Mouse (Mus musculus) embryonic fibroblast, embryonic 13.5 days (primary cell): ENCODE results near the gene Gm20388. TPM values are rescaled to one million over a fixed set of nuclear protein-coding genes. Genes with fewer than 3 reads are reported as not detected.
A peak's percentile ranks its signal among the peaks of the same experiment; 100 is the strongest.

Experiments
- H3K27ac ChIP-seq: 2 replicates; pipeline ENCODE4 v1.5.1; 2012; ENCODE audit warnings: low read length, control low read depth, inconsistent platforms; ENCODE audit not compliant: insufficient read depth
- H3K4me1 ChIP-seq: 2 replicates; pipeline ENCODE4 v1.6.1; 2011; ENCODE audit warnings: low read length; ENCODE audit not compliant: control insufficient read depth, insufficient read depth
- H3K4me3 ChIP-seq: 2 replicates; pipeline ENCODE4 v1.5.1; 2011; ENCODE audit warnings: mild to moderate bottlenecking, control low read depth, low read length; ENCODE audit not compliant: insufficient read depth
- CTCF ChIP-seq: IDR thresholded peaks from 2 replicates; pipeline ENCODE4 v1.5.1; 2011; ENCODE audit warnings: mild to moderate bottlenecking, control low read depth, low read length, moderate library complexity, borderline replicate concordance; ENCODE audit not compliant: insufficient read depth
- POLR2A ChIP-seq: IDR thresholded peaks from 2 replicates; pipeline ENCODE4 v1.6.1; 2011; ENCODE audit warnings: low read depth, mild to moderate bottlenecking, control low read depth, low read length, moderate library complexity
- polyA plus RNA-seq: library from polyadenylated mRNA; stranded (reverse); fragments of >200 nt; gene quantifications from 2 replicates; pipeline ENCODE4 v1.2.4, GENCODE M21; 2011; ENCODE audit warnings: low read depth; ENCODE audit not compliant: missing spikeins, insufficient read length

Gene Gm20388
- polyA plus RNA-seq, 1 experiment, result 82.8 TPM

DNA sequence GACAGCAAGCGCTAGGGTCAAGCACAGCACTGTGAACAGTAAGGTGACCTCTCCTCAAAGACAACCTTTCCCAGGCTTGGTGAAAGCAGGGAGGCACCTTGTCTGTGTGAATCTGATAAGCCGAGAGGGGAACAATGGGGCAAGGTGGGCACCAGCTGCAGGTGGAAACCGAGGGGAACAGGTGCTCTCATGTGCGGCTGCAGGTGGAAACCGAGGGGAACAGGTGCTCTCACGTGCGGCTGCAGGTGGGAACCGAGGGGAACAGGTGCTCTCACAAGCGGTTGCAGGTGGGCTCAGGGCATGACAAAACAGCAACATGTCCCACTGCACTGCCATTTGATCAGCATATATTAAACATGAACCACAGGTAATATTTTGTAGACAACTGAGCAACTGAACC is 1986.6 kb downstream of the Gm20388 start:
- Histone ChIP-seq H3K27ac (peak overlapping the region; percentile 92), H3K4me3 (no peak overlapping the region), H3K4me1 (peaks cover 29% of the 10 kb centered on the region)
- TF ChIP-seq CTCF (no peak), POLR2A (0 out of 2 replicates have a peak, but pooled peaks have one; percentile 16)

DNA sequence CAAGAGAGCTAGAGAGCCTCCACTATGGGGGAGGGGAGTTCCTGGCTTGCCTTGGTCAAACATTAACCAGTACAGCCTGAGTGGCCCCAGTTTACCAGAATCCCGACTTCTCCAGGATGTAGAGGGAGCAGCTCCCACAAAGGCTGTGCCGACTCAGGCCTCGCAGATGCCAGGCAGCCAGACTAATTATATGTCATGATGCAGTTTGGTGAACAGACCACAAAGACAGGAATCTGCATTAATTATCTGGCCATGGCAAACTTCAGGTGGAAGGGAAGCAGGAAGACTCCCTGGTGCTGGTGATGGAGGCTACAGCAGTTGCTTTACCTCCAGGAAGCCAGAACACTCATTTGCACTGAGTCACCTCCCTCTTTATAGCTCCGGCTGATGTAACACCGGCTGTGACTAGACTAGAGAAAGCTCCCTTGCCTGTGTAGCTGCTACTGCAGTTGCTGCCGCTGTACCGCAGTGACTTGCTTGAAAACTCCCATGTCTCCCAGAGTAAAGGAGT is 1987.3 kb downstream of the Gm20388 start:
- TF ChIP-seq CTCF, result no peak
- peak; percentile 64; the same call in 1 of the 2 replicates for TF ChIP-seq POLR2A
- Histone ChIP-seq H3K4me3 (no peak overlapping the region), H3K27ac (peak overlapping the region; percentile 92), H3K4me1 (peaks cover 35% of the 10 kb centered on the region)

GRCm38 (mm10) chr8:121898401-121898931 is 1987.8 kb downstream of the Gm20388 start:
- Histone ChIP-seq H3K4me3 (no peak overlapping the region), H3K4me1 (peaks cover 35% of the 10 kb centered on the region), H3K27ac (peak overlapping the region; percentile 92)
- TF ChIP-seq CTCF (no peak), POLR2A (0 out of 2 replicates have a peak, but pooled peaks have one; percentile 56)

DNA sequence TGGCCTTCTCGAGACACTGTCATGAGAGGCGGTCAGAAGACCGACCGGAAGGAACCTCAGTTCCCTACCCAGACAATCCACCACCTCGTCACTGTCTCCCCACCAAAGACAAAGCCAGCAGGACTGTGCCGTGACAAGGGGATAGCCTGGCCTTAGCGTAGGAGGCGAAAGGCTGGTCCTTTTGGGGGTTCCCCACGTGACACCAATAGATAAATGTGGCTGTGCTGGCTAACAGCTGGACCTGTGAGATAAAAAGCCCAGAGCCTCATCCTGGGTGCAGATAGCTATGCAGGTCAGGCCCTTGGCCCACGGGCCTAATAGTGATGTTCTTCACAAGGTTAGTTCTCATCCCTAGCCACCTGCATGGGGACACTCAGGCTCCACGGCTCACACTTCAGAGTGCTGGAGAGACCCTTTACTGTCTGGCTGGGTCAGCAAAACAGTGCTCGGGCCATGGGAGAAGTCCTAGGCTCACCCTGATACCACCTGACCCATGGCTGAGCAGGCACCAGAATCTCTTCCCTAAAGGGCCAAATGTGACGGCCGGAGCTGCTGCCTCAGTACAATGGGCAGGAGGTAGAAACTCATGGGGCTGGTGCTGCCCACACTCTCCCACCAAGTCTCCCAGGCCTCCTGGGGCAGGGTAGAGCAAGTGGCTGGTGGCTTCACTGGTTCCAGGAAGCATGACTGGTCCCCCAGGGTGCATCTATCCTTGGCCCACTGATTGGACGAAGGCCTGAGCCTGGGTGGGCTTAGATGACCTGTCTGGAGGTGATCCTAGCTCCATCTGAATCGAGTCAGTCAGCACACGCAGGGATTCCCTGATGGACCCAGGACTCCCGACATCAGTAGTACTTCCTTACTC is 1988.8 kb downstream of the Gm20388 start:
- Histone ChIP-seq H3K27ac (peak overlapping the region; percentile 92), H3K4me3 (no peak overlapping the region), H3K4me1 (peaks cover 35% of the 10 kb centered on the region)
- TF ChIP-seq CTCF, result no peak
- no peak for TF ChIP-seq POLR2A

- peak overlapping the region; percentile 34 for H3K27ac ChIP-seq
- TF ChIP-seq CTCF (no peak), POLR2A (no peak)
- H3K4me3 ChIP-seq, result no peak overlapping the region
- H3K4me1 ChIP-seq, result peaks cover 38% of the 10 kb centered on the region
Measured at GRCm38 (mm10) chr8:121901498-121902236, 1991.0 kb downstream of the Gm20388 start.

- TF ChIP-seq POLR2A (no peak), CTCF (peak; percentile 22; the same call in 1 of the 2 replicates)
- H3K4me3 ChIP-seq, result peak overlapping the region; percentile 91; the same call in 1 of the 2 replicates
- H3K4me1 ChIP-seq, result peaks cover 25% of the 10 kb centered on the region
- no peak overlapping the region for H3K27ac ChIP-seq
Measured at GRCm38 (mm10) chr8:121903977-121904376, 1993.3 kb downstream of the Gm20388 start.

DNA sequence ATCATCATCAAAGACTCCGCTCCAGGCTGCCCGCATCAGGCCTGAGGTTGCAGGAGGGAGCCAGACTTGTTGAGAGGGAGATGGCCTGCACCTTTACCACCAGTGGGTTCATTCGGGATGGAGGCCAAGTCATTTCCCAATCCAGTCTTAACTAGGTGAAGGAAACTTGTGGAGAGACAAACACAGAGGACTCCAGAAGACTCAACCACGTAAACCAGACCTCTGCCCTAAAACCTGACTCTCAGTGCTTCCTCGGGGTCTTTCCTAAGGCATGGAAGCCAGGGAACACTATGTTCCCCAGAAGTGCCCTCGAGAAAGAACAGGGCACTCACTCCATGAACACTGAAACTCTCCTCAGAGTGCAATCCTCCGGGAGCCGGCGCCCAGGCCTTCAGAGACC is 1994.4 kb downstream of the Gm20388 start:
- no peak overlapping the region for H3K27ac ChIP-seq
- TF ChIP-seq POLR2A (no peak), CTCF (no peak)
- peaks cover 21% of the 10 kb centered on the region; the same call in 1 of the 2 replicates for H3K4me1 ChIP-seq
- H3K4me3 ChIP-seq, result peak overlapping the region; percentile 91

DNA sequence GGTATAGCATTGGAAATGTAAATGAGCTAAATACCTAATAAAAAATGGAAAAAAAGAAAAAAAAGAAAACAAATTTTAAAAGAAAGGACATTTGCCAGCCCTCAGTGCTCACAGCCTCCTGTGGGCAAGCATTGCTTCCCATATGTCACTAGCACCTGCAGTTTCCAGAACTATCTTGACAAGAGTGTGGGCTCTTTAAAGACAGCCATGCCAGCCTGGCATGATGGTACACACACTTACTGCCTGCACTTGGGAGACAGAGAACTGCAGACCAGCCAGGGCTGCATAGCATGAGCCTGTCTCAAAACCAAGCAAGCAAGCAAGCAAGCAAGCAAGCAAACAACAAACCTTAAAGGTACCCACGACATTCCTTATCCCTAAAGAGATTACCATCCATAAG is 1994.8 kb downstream of the Gm20388 start:
- TF ChIP-seq CTCF, result no peak
- TF ChIP-seq POLR2A, result no peak
- H3K4me1 ChIP-seq, result peaks cover 21% of the 10 kb centered on the region; the same call in 1 of the 2 replicates
- H3K27ac ChIP-seq, result no peak overlapping the region
- peak overlapping the region; percentile 91 for H3K4me3 ChIP-seq

DNA sequence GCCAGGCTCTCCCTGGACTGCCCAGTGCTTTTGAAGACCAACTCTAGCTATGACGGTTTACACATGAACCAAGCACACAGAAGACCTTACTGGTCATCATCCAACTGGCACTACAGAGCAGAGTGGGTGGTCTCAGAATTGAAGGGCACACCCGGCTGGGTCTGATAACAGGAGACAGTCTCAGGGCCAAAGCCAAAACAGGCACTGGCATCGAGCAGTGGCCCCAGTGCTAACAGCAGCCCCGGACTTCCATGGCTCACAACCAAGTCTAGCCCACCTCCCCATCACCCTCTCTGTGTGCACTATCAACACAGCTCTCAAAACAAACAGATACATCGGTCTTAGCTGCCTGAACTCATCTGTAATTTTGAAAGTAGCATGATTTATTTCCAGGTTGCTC is 1995.2 kb downstream of the Gm20388 start:
- H3K4me3 ChIP-seq, result peak overlapping the region; percentile 91

More for the DNA sequence above, 1995.2 kb downstream of the Gm20388 start:
- TF ChIP-seq POLR2A (no peak), CTCF (no peak)
- H3K27ac ChIP-seq, result no peak overlapping the region
- H3K4me1 ChIP-seq, result peaks cover 20% of the 10 kb centered on the region; the same call in 1 of the 2 replicates
